23 mouse cellular contexts compared by ENCODE assay signal in genomic region chr19:38757161-38757560, GRCm38 (mm10).
"Had no signal": no experiment of that assay in that cellular context is flagged by ENCODE, and none has a peak within 500 bp of the region (broad histone marks: within the 10 kb centered on the region; RNA-seq: fewer than 3 reads in every experiment).

No protein-coding gene starts in this region.

- DNase-seq: liver, postnatal 0 days; lung, adult 2 months; lung, postnatal 14 days; lung, postnatal 36 days; retina, postnatal 1 day; right cerebral cortex, adult 18-20 months; right cerebral cortex, postnatal 25 days; right cerebral cortex, postnatal 4 days; spleen, adult 18-20 months; thymus, adult 18-20 months; thymus, postnatal 14 days; thymus, postnatal 36 days had no signal

- H3K36me3 ChIP-seq: liver, embryonic 15.5 days; lung, embryonic 15.5 days; midbrain, embryonic 13.5 days; midbrain, embryonic 15.5 days; neural tube, embryonic 13.5 days; neural tube, embryonic 15.5 days had no signal

- H3K4me1 ChIP-seq: liver, embryonic 15.5 days; midbrain, embryonic 15.5 days; neural tube, embryonic 13.5 days had no signal

- H3K9ac ChIP-seq: liver, embryonic 15.5 days; liver, postnatal 0 days; lung, embryonic 15.5 days; midbrain, embryonic 13.5 days; midbrain, embryonic 15.5 days; neural tube, embryonic 13.5 days; neural tube, embryonic 15.5 days had no signal

- H3K27me3 ChIP-seq: liver, embryonic 15.5 days; lung, embryonic 15.5 days; megakaryocyte, embryonic 14.5 days; midbrain, embryonic 13.5 days; midbrain, embryonic 15.5 days; neural tube, embryonic 13.5 days; neural tube, embryonic 15.5 days had no signal

- H3K27ac ChIP-seq: liver, embryonic 15.5 days; lung, embryonic 15.5 days; macrophage; midbrain, embryonic 13.5 days; midbrain, embryonic 15.5 days; neural tube, embryonic 13.5 days; neural tube, embryonic 15.5 days had no signal

- H3K9me3 ChIP-seq: liver, embryonic 15.5 days; lung, embryonic 15.5 days; megakaryocyte, embryonic 14.5 days; midbrain, embryonic 13.5 days; midbrain, embryonic 15.5 days; neural tube, embryonic 13.5 days; neural tube, embryonic 15.5 days had no signal

- ATAC-seq: liver, postnatal 0 days; lung, postnatal 0 days; midbrain, embryonic 13.5 days; midbrain, embryonic 15.5 days had no signal

- H3K4me3 ChIP-seq: liver, embryonic 15.5 days; lung, embryonic 15.5 days; megakaryocyte, embryonic 14.5 days; midbrain, embryonic 13.5 days; midbrain, embryonic 15.5 days; myocyte; neural tube, embryonic 13.5 days; neural tube, embryonic 15.5 days had no signal

- H3K4me2 ChIP-seq: liver, embryonic 15.5 days; lung, embryonic 15.5 days; midbrain, embryonic 11.5 days; midbrain, embryonic 13.5 days; midbrain, embryonic 15.5 days; neural tube, embryonic 13.5 days; neural tube, embryonic 15.5 days had no signal
